Mouse (Mus musculus) liver, embryonic 14.5 days (tissue): ENCODE measurements around the gene Prrx1. TPM values are rescaled to one million over a fixed set of nuclear protein-coding genes. Genes with fewer than 3 reads are reported as not detected.

Source experiments
- ATAC-seq: fragments of 200-750 bp; cut with Nextera tagmentation; 2 replicates; pipeline ENCODE4 v1.8.0; 2017; ENCODE audit warnings: moderate number of reproducible peaks, mild to moderate bottlenecking, moderate library complexity; ENCODE audit not compliant: insufficient read depth
- DNase-seq, 3 experiments: peaks; one replicate each; pipeline ENCODE4 v3.0.0-alpha.2; 2012 to 2013; ENCODE audit warnings: low read depth in 3 of 3, low spot score in 3 of 3
- H3K27ac ChIP-seq: fragments of 300-500 bp; sonication (generic); 2 replicates; pipeline ENCODE4 v1.5.1; 2014; ENCODE audit warnings: moderate library complexity, mild to moderate bottlenecking, control low read depth, inconsistent platforms
- H3K27me3 ChIP-seq: fragments of 300-500 bp; sonication (generic); 2 replicates; pipeline ENCODE4 v1.6.1; 2014; ENCODE audit warnings: mild to moderate bottlenecking, low read length, moderate library complexity; ENCODE audit not compliant: control insufficient read depth, insufficient read depth
- H3K36me3 ChIP-seq: fragments of 300-500 bp; sonication (generic); replicated peaks from 2 replicates; pipeline ENCODE4 v1.6.1; 2014; ENCODE audit warnings: low read depth; ENCODE audit not compliant: control insufficient read depth, insufficient read depth
- H3K4me1 ChIP-seq, 2 experiments: fragments of 200-500 bp in 1 of 2; fragments of 300-500 bp in 1 of 2; sonication (generic) in 1 of 2; replicated peaks; 2 replicates each; pipeline ENCODE4 v1.6.1; 2012 to 2014; ENCODE audit warnings: antibody characterized with exemption in 1 of 2, inconsistent platforms in 1 of 2, low read length in 1 of 2; ENCODE audit not compliant: control insufficient read depth in 2 of 2, insufficient read depth in 2 of 2
- H3K4me2 ChIP-seq: fragments of 300-500 bp; sonication (generic); 2 replicates; pipeline ENCODE4 v1.6.1; 2014; ENCODE audit warnings: low read depth, mild to moderate bottlenecking, control low read depth, moderate library complexity
- H3K4me3 ChIP-seq, 2 experiments: fragments of 200-500 bp in 1 of 2; fragments of 300-500 bp in 1 of 2; sonication (generic) in 1 of 2; 2 replicates each; pipeline ENCODE4 v1.5.1; 2012 to 2014; ENCODE audit warnings: low read depth in 2 of 2, low read length in 2 of 2, mild to moderate bottlenecking in 2 of 2, control low read depth in 1 of 2, inconsistent platforms in 1 of 2, moderate library complexity in 1 of 2; ENCODE audit not compliant: insufficient read depth in 1 of 2
- H3K9ac ChIP-seq: fragments of 300-500 bp; sonication (generic); replicated peaks from 2 replicates; pipeline ENCODE4 v1.6.1; 2014; ENCODE audit warnings: mild to moderate bottlenecking, control low read depth, moderate library complexity
- H3K9me3 ChIP-seq: fragments of 300-500 bp; sonication (generic); 2 replicates; pipeline ENCODE4 v1.6.1; 2016; ENCODE audit warnings: low read length, mixed read lengths; ENCODE audit not compliant: control insufficient read depth
- CTCF ChIP-seq: IDR thresholded peaks from 2 replicates; pipeline ENCODE4 v1.5.1; 2016; ENCODE audit warnings: antibody characterized with exemption, low read depth, control low read depth
- EP300 ChIP-seq: IDR thresholded peaks from 2 replicates; pipeline ENCODE4 v1.6.1; 2016; ENCODE audit warnings: antibody characterized with exemption, low read depth
- WGBS: fragments of 180-500 bp; shearing (Covaris S2); extraction: QIAGEN DNeasy Blood & Tissue Kit; methylation state at CpG from one replicate; pipeline ENCODE4 v1.1.7; 2014; ENCODE audit not compliant: insufficient replicate concordance; 5-methylcytosine and 5-hydroxymethylcytosine counted together
- polyA plus RNA-seq, 2 experiments: library from polyadenylated mRNA; depleted of rRNA in 1 of 2; stranded (reverse) in 1 of 2; unstranded in 1 of 2; fragments of >200 nt; fragmentation: Nextera tagmentation in 1 of 2; extraction: Ambion mirVana in 1 of 2; gene quantifications; 2 replicates each; pipeline versions ENCODE4 v1.2.1 to v1.2.3; 2012 to 2014

Prrx1 gene
- polyA plus RNA-seq, 2 experiments, result 0.13 to 0.23 TPM

DNA sequence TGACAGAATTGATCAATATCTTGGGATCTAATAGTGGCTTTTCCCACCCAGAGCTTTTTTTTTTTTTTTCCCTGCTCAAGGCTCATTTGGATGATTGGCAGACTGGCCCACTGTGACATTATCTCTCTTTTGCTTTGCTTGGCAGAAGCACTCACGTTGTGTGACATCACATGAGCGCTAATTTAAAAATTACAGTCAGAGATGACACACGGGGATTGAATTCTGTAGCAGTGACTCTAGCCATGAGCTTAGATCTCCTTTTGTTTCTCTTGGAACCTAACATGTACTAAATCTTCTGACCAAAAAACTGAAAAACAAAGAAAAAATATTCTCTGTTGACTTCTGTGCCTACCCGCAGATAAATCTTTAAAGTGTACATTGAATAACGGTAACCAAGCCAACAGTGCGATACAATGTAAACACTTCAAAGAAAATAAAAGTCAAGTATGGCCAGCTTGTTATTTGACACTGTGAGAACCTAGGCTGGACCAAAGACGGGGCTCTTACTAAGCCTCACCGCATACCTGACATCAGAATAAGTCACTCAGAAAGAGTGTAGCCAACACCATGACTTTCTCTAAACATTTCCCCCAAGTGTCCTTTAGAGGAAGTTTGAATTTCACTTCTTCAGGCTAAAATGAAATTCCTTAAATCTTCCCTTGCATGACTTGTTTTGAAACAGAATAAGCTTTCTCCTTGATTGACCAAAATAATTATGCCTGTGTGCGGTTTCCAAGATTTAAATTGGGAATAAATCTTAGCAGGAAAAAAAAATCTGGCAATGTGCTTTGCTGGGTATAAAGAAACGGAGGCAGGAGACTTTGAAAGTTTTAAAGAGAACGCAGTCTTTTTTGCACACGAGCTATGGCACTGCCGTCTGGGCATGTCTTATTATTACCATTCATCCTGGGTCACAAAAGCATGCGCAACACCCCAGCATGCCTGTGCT, 104.3 kb downstream of the Prrx1 start:
- TF ChIP-seq CTCF (no peak), EP300 (no peak)
- no peaks in the 10 kb centered on the region for H3K9me3 ChIP-seq
- H3K36me3 ChIP-seq, result no peaks in the 10 kb centered on the region
- DNase-seq, result no peak
- H3K27me3 ChIP-seq, result no peaks in the 10 kb centered on the region
- H3K4me2 ChIP-seq, result no peak overlapping the region
- H3K4me1 ChIP-seq, result no peaks in the 10 kb centered on the region
- 72% methylated on average over 14 of the region's 14 CpGs for WGBS
- H3K27ac ChIP-seq, result no peak overlapping the region
- ATAC-seq, result no peak
- H3K9ac ChIP-seq, result no peak overlapping the region
- H3K4me3 ChIP-seq, result no peak overlapping the region

DNA sequence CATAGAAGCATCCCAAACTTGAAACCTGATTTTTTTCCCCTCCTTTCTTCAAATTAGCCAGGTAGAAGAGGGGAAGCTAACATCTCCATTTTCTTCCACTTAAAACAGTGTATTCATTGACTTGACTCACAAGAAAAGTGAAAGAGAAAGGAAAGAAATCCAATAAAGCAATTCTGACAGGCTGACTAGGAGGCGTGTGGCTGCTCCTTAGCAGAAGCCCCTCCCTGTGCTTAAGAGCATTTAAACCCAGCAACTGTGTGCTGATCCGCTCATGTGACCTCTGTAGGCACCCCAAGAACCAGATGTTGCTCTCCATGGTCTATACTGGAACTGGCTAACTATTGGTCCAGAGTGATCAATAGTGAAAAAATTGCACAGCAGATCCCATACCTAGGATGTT, 114.7 kb downstream of the Prrx1 start:
- Histone ChIP-seq H3K27me3 (no peaks in the 10 kb centered on the region), H3K36me3 (no peaks in the 10 kb centered on the region), H3K4me2 (no peak overlapping the region), H3K4me3 (no peak overlapping the region), H3K9ac (no peak overlapping the region), H3K4me1 (no peaks in the 10 kb centered on the region), H3K27ac (no peak overlapping the region), H3K9me3 (no peaks in the 10 kb centered on the region)
- TF ChIP-seq EP300 (no peak), CTCF (no peak)
- 51% methylated on average over 2 of the region's 2 CpGs for WGBS
- ATAC-seq (no peak), DNase-seq (no peak)

DNA sequence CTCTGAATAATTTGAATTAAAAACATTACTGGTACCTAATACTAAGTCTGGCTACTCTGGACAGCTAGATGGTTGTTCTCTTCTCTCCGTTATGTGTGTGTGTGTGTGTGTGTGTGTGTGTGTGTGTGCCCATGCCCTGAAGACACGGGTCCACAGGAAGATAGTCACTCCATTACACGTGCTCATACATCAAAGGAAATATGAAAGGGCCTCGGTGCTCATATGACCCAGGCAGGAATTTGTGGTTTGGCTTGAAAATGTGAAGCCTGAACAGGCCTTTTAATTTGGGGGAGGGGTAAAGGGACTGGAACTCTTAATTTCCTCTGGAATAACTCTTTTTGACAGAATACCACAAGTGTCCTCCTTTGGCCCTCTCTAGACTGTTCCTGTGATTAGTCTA, 115.5 kb downstream of the Prrx1 start:
- Histone ChIP-seq H3K9ac (no peak overlapping the region), H3K9me3 (no peaks in the 10 kb centered on the region), H3K27me3 (no peaks in the 10 kb centered on the region), H3K4me3 (no peak overlapping the region), H3K4me2 (no peak overlapping the region), H3K36me3 (no peaks in the 10 kb centered on the region), H3K27ac (no peak overlapping the region), H3K4me1 (no peaks in the 10 kb centered on the region)
- no peak for TF ChIP-seq CTCF
- TF ChIP-seq EP300, result no peak
- no peak for ATAC-seq
- 43% methylated on average over 4 of the region's 4 CpGs for WGBS
- DNase-seq, result no peak

Other genes with a start within 250 kb of the Prrx1 start
- gene Mroh9, start 228.0 kb downstream of the Prrx1 start, polyA plus RNA-seq (2012; rRNA removed), result not detected in 2 replicates
- not detected in 2 replicates for gene Mroh9, start 228.0 kb downstream of the Prrx1 start, polyA plus RNA-seq (2014; fragmentation: Nextera tagmentation; extraction: Ambion mirVana)
- 1.9 and 2.4 TPM in 2 replicates for gene Gorab, start 90.0 kb upstream of the Prrx1 start, polyA plus RNA-seq (2012; rRNA removed)
- 3.3 and 4.2 TPM in 2 replicates for gene Gorab, start 90.0 kb upstream of the Prrx1 start, polyA plus RNA-seq (2014; fragmentation: Nextera tagmentation; extraction: Ambion mirVana)